Mouse (Mus musculus) hindbrain, embryonic 12.5 days (tissue): ENCODE measurements at regions not wholly inside any gene's neighbourhood (a gene's known extent, or its start where the extent isn't known, plus 50 kb on each side); places are given as distances from the start of the nearest gene placed in this dataset.
A peak's percentile ranks its signal among the peaks of the same experiment; 100 is the strongest.

Experiments
- ATAC-seq: fragments of 200-750 bp; cut with Nextera tagmentation; 2 replicates; pipeline ENCODE4 v1.8.0; 2017; ENCODE audit warnings: moderate TSS enrichment; ENCODE audit not compliant: low FRiP score
- H3K27ac ChIP-seq: fragments of 300-500 bp; sonication (generic); 2 replicates; pipeline ENCODE4 v1.5.1; 2016; ENCODE audit warnings: mild to moderate bottlenecking
- H3K27me3 ChIP-seq: fragments of 300-500 bp; sonication (generic); 2 replicates; pipeline ENCODE4 v1.6.1; 2016; ENCODE audit warnings: mild to moderate bottlenecking
- H3K36me3 ChIP-seq: fragments of 300-500 bp; sonication (generic); 2 replicates; pipeline ENCODE4 v1.6.1; 2016; ENCODE audit warnings: mild to moderate bottlenecking
- H3K4me1 ChIP-seq: fragments of 300-500 bp; sonication (generic); 2 replicates; pipeline ENCODE4 v1.6.1; 2016
- H3K4me2 ChIP-seq: fragments of 300-500 bp; sonication (generic); replicated peaks from 2 replicates; pipeline ENCODE4 v1.6.1; 2016; ENCODE audit warnings: mild to moderate bottlenecking
- H3K4me3 ChIP-seq: fragments of 300-500 bp; sonication (generic); 2 replicates; pipeline ENCODE4 v1.5.1; 2016; ENCODE audit warnings: mild to moderate bottlenecking
- H3K9ac ChIP-seq: fragments of 300-500 bp; sonication (generic); 2 replicates; pipeline ENCODE4 v1.6.1; 2016; ENCODE audit warnings: mild to moderate bottlenecking, moderate library complexity
- H3K9me3 ChIP-seq: fragments of 300-500 bp; sonication (generic); replicated peaks from 2 replicates; pipeline ENCODE4 v1.6.1; 2016; ENCODE audit warnings: mild to moderate bottlenecking
- WGBS: fragments of 180-500 bp; shearing (Covaris S2); methylation state at CpG from one replicate; pipeline ENCODE4 v1.1.7; 2016; 5-methylcytosine and 5-hydroxymethylcytosine counted together

DNA sequence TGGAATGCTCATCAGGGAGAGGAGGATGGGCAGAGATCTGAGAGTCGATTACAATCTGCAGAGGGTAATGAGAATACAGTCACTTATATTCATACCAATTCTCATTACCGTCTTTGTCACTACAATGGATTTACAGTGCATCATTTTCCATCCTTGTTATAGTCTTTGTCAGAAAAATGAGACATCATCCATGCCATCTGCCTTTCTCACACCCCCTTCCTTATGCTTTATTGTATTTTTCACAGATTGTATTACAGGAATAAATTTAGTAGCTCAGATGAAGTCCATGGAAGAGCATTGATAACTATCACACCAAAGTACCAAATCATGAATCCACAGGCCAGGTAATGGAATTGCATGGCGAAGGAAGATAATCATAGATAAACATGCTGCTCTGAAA, 779.5 kb downstream of the Cenpc1 start:
- no peaks in the 10 kb centered on the region for H3K27me3 ChIP-seq
- 85% methylated on average over 3 of the region's 3 CpGs for WGBS

GRCm38 (mm10) chr5:85248453-85248852, 816.9 kb downstream of the Cenpc1 start:
- WGBS = 56% methylated on average over 4 of the region's 4 CpGs
- no peak for ATAC-seq

More for the DNA sequence above, 779.5 kb downstream of the Cenpc1 start:
- ATAC-seq = no peak
- Histone ChIP-seq H3K36me3 (no peaks in the 10 kb centered on the region), H3K4me2 (no peak overlapping the region), H3K9ac (no peak overlapping the region), H3K9me3 (no peaks in the 10 kb centered on the region), H3K4me1 (no peaks in the 10 kb centered on the region), H3K27ac (no peak overlapping the region), H3K4me3 (no peak overlapping the region)

GRCm38 (mm10) chr5:85240380-85240779, 823.2 kb upstream of the Epha5 start:
- Histone ChIP-seq H3K36me3 (no peaks in the 10 kb centered on the region), H3K4me3 (no peak overlapping the region), H3K27ac (no peak overlapping the region), H3K4me2 (no peak overlapping the region), H3K27me3 (no peaks in the 10 kb centered on the region), H3K4me1 (peaks cover 4% of the 10 kb centered on the region; the same call in 1 of the 2 replicates), H3K9ac (no peak overlapping the region), H3K9me3 (no peaks in the 10 kb centered on the region)
- ATAC-seq = peak; percentile 39

More at GRCm38 (mm10) chr5:85248453-85248852, 816.9 kb downstream of the Cenpc1 start:
- H3K36me3 ChIP-seq = no peaks in the 10 kb centered on the region
- no peak overlapping the region for H3K4me3 ChIP-seq
- H3K4me2 ChIP-seq = no peak overlapping the region
- no peak overlapping the region for H3K27ac ChIP-seq
- no peaks in the 10 kb centered on the region for H3K4me1 ChIP-seq
- H3K9ac ChIP-seq = no peak overlapping the region
- no peaks in the 10 kb centered on the region for H3K27me3 ChIP-seq
- no peaks in the 10 kb centered on the region for H3K9me3 ChIP-seq

DNA sequence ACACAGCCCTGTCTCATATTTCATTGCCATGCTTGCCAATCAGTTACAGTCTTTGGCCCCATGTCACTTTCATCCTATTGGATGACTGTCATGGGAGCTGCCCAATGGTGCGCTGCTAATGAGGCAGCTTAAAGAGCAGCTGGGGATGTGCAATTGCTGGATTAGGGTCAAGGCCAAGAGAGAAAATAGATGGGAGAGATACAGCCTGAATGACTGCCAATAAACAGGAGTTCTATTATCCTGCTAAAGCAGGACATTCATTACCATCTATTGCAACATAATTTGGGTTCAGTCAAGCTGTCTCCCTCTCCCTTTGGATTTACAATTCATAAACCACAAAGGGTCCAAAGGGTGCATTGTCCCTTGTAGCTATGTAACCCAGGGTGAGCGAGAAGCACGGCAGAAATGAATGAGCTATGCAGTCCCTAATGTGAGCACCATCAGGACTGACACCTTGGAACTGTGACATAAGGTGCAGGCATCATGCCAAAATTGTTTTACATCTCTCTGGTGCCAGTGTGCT, 822.4 kb upstream of the Epha5 start:
- Histone ChIP-seq H3K36me3 (no peaks in the 10 kb centered on the region), H3K9ac (no peak overlapping the region), H3K27ac (peak overlapping the region; percentile 40; the same call in 1 of the 2 replicates), H3K27me3 (no peaks in the 10 kb centered on the region), H3K4me2 (no peak overlapping the region), H3K4me3 (no peak overlapping the region), H3K9me3 (no peaks in the 10 kb centered on the region), H3K4me1 (peaks cover 4% of the 10 kb centered on the region; the same call in 1 of the 2 replicates)
- WGBS = 29% methylated on average over 3 of the region's 3 CpGs
- ATAC-seq = peak; percentile 96
